Mouse (Mus musculus): Measurements from ENCODE around the gene Thoc5. TPM values are rescaled to one million over a fixed set of nuclear protein-coding genes. Genes with fewer than 3 reads are reported as not detected.

Thoc5 gene
- polyA plus RNA-seq, 1 experiment, result 57.9 TPM

DNA sequence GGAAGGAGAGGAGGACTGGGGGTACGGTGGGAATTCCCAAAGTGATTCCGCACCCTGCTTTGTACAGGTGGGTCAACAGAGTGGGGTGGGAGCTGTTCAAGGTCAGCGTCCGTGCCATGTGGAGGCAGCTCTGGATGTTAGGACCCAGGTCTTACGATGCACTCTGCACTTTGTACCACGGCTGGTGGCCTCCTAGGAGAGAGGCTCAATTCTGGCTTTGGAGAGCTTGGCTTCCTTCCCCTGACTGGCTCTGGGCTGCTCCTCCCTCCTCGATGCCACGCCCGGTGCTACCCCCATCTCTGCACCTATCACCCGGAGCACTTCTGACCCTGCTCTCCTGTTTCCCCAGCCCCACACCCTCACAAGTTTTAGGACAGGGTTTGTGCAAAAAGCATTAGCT lies 20.6 kb upstream of the Thoc5 start:
- Histone ChIP-seq H3ac (ENCODE audit: control insufficient read depth, insufficient read length) (no peak overlapping the region), H3K4me3 (peak overlapping the region; percentile 10), H3K79me2 (ENCODE audit: control insufficient read depth, insufficient read depth) (no peaks in the 10 kb centered on the region), H3K27me3 (ENCODE audit: control insufficient read depth, insufficient read depth, insufficient read length) (no peaks in the 10 kb centered on the region), H3K36me3 (ENCODE audit: control insufficient read depth, insufficient read depth) (no peaks in the 10 kb centered on the region), H3K4me2 (ENCODE audit: low read depth) (peak overlapping the region; percentile 82)
- no peak for TF ChIP-seq USF1 (IDR thresholded peaks at IDR 0.05; ENCODE audit: low read depth)
- TF ChIP-seq POLR2A (IDR thresholded peaks at IDR 0.05; ENCODE audit: insufficient read length, low read depth), result no peak

GRCm38 (mm10) chr11:4881087-4881486 lies 14.0 kb upstream of the Thoc5 start:
- Histone ChIP-seq H3K79me2 (ENCODE audit: control insufficient read depth, insufficient read depth) (no peaks in the 10 kb centered on the region), H3K4me2 (ENCODE audit: low read depth) (no peak overlapping the region), H3ac (ENCODE audit: control insufficient read depth, insufficient read length) (no peak overlapping the region), H3K4me3 (no peak overlapping the region), H3K36me3 (ENCODE audit: control insufficient read depth, insufficient read depth) (no peaks in the 10 kb centered on the region), H3K27me3 (ENCODE audit: control insufficient read depth, insufficient read depth, insufficient read length) (no peaks in the 10 kb centered on the region)
- TF ChIP-seq MAX (IDR thresholded peaks at IDR 0.05; ENCODE audit: low read depth) (no peak), MYOG (IDR thresholded peaks at IDR 0.05; ENCODE audit: control insufficient read depth in 1 of 3, insufficient read depth in 1 of 3, insufficient read length in 2 of 3, low read depth in 2 of 3) (no peak), MYOD1 (IDR thresholded peaks at IDR 0.05; ENCODE audit: control insufficient read depth in 1 of 3, insufficient read length in 2 of 3, low read depth in 2 of 3) (no peak)

DNA sequence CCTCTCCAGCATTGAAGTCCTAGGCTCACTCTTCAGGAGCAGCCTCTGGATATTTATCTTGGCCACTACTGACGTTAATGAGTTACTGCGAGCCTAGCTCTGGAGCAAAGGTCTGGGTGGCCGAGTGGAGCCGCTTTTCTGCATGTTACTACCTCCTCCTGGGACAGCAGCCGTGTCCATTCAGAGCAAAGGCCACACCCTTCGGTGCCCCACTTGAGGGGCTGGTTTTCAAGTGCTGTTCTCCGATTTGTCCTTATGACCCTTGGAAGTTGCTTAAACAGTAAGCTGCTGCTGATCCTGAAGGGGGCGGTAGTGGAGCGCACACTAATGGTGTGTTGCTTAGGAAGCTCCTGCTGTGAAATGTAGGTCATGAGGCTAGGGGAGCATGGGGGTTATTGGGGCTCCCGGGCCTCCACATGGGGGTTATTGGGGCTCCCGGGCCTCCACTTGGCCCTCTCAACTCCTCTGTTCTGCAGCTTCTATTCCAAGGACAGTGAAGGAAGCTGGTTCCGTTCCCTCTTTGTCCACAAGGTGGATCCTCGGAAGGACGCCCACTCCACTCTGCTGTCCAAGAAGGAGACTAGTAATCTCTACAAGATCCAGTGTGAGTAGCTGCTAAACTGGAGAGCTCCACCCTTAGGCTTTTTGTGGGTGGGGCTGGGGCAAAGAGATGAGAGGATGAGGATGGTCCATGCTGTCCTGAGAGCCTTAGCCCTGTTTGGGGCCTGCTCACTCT lies 12.1 kb upstream of the Thoc5 start:
- no peaks in the 10 kb centered on the region for H3K27me3 ChIP-seq (ENCODE audit: control insufficient read depth, insufficient read depth, insufficient read length)
- TF ChIP-seq MAX (IDR thresholded peaks at IDR 0.05; ENCODE audit: low read depth) (no peak), SRF (IDR thresholded peaks at IDR 0.05; ENCODE audit: control insufficient read depth, insufficient read length, low read depth) (no peak), REST (IDR thresholded peaks at IDR 0.05; ENCODE audit: insufficient read depth, insufficient read length) (no peak), E2F4 (IDR thresholded peaks at IDR 0.05; ENCODE audit: insufficient read depth) (no peak), MYOD1 (IDR thresholded peaks at IDR 0.05; ENCODE audit: control insufficient read depth in 1 of 3, insufficient read length in 2 of 3, low read depth in 2 of 3) (no peak), TCF3 (IDR thresholded peaks at IDR 0.05; ENCODE audit: insufficient read length, low read depth) (no peak), POLR2AphosphoS2 (IDR thresholded peaks at IDR 0.05; ENCODE audit: insufficient read length, low read depth) (no peak), MYOG (IDR thresholded peaks at IDR 0.05; ENCODE audit: control insufficient read depth in 1 of 3, insufficient read depth in 1 of 3, insufficient read length in 2 of 3, low read depth in 2 of 3) (no peak), USF1 (IDR thresholded peaks at IDR 0.05; ENCODE audit: low read depth) (no peak), TCF12 (IDR thresholded peaks at IDR 0.05; ENCODE audit: insufficient read depth, poor library complexity, severe bottlenecking) (no peak), POLR2A (IDR thresholded peaks at IDR 0.05; ENCODE audit: insufficient read length, low read depth) (no peak), CEBPB (IDR thresholded peaks at IDR 0.05; ENCODE audit: insufficient read depth, poor library complexity, severe bottlenecking) (no peak)
- no peak overlapping the region for H3K4me2 ChIP-seq (ENCODE audit: low read depth)
- no peak overlapping the region for H3K4me3 ChIP-seq
- H3ac ChIP-seq (ENCODE audit: control insufficient read depth, insufficient read length), result no peak overlapping the region
- H3K79me2 ChIP-seq (ENCODE audit: control insufficient read depth, insufficient read depth), result no peaks in the 10 kb centered on the region
- H3K36me3 ChIP-seq (ENCODE audit: control insufficient read depth, insufficient read depth), result no peaks in the 10 kb centered on the region

DNA sequence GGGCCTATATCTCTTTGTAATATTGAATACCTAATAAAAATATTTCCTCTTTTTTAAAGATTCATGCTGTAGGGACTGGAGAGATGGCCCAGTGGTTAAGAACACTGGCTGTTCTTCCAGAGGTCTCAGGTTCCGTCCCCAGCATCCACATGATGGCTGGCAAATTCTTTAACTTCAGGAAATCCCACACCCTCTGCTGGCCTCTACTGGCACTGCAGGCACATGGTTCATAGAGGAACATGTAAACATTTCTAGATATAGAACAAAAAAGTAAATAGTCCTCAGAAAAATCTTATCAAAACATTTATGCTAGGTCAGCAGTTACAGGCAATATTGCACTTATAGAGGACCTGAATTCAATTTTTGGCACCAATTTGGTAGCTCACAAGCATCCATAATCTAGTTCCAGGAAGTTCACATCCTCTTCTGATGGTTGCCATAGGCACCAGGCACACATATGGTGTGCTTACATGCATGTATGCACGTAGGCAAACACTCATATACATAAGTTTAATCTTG lies 9.7 kb upstream of the Thoc5 start:
- no peak overlapping the region for H3K4me2 ChIP-seq (ENCODE audit: low read depth)
- H3ac ChIP-seq (ENCODE audit: control insufficient read depth, insufficient read length), result no peak overlapping the region
- TF ChIP-seq SRF (IDR thresholded peaks at IDR 0.05; ENCODE audit: control insufficient read depth, insufficient read length, low read depth) (no peak), POLR2AphosphoS2 (IDR thresholded peaks at IDR 0.05; ENCODE audit: insufficient read length, low read depth) (no peak), USF1 (IDR thresholded peaks at IDR 0.05; ENCODE audit: low read depth) (no peak), MYOG (IDR thresholded peaks at IDR 0.05; ENCODE audit: control insufficient read depth in 1 of 3, insufficient read depth in 1 of 3, insufficient read length in 2 of 3, low read depth in 2 of 3) (no peak), TCF12 (IDR thresholded peaks at IDR 0.05; ENCODE audit: insufficient read depth, poor library complexity, severe bottlenecking) (no peak), POLR2A (IDR thresholded peaks at IDR 0.05; ENCODE audit: insufficient read length, low read depth) (no peak), MYOD1 (IDR thresholded peaks at IDR 0.05; ENCODE audit: control insufficient read depth in 1 of 3, insufficient read length in 2 of 3, low read depth in 2 of 3) (no peak), CEBPB (IDR thresholded peaks at IDR 0.05; ENCODE audit: insufficient read depth, poor library complexity, severe bottlenecking) (no peak), E2F4 (IDR thresholded peaks at IDR 0.05; ENCODE audit: insufficient read depth) (no peak), MAX (IDR thresholded peaks at IDR 0.05; ENCODE audit: low read depth) (no peak), REST (IDR thresholded peaks at IDR 0.05; ENCODE audit: insufficient read depth, insufficient read length) (no peak), TCF3 (IDR thresholded peaks at IDR 0.05; ENCODE audit: insufficient read length, low read depth) (no peak)
- no peaks in the 10 kb centered on the region for H3K36me3 ChIP-seq (ENCODE audit: control insufficient read depth, insufficient read depth)
- no peaks in the 10 kb centered on the region for H3K79me2 ChIP-seq (ENCODE audit: control insufficient read depth, insufficient read depth)
- H3K27me3 ChIP-seq (ENCODE audit: control insufficient read depth, insufficient read depth, insufficient read length), result no peaks in the 10 kb centered on the region
- no peak overlapping the region for H3K4me3 ChIP-seq

DNA sequence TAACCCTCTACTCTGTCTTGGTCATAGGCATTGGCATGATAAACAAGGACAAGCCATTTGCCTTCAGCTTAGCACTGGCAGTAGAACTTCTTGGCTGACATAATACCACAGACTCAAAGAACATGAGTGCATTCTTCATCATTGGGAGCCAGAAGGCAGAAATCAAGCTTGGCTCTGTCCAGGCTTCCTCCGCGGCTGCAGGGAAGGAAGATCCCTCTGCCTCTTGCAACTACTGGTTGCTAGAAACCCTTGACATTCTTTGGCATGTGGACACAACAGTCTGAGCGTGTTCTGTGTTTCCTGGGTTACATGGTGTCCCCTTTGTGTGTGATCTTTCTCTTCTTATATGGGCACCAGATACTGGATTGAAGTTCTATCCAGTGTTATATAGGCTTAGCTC lies 8.1 kb upstream of the Thoc5 start:
- H3K4me3 ChIP-seq, result no peak overlapping the region
- TF ChIP-seq SRF (IDR thresholded peaks at IDR 0.05; ENCODE audit: control insufficient read depth, insufficient read length, low read depth) (no peak), MAX (IDR thresholded peaks at IDR 0.05; ENCODE audit: low read depth) (no peak), CEBPB (IDR thresholded peaks at IDR 0.05; ENCODE audit: insufficient read depth, poor library complexity, severe bottlenecking) (no peak), MYOD1 (IDR thresholded peaks at IDR 0.05; ENCODE audit: control insufficient read depth in 1 of 3, insufficient read length in 2 of 3, low read depth in 2 of 3) (no peak)
- no peak overlapping the region for H3K4me2 ChIP-seq (ENCODE audit: low read depth)
- H3K36me3 ChIP-seq (ENCODE audit: control insufficient read depth, insufficient read depth), result no peaks in the 10 kb centered on the region
- H3K79me2 ChIP-seq (ENCODE audit: control insufficient read depth, insufficient read depth), result no peaks in the 10 kb centered on the region
- no peak overlapping the region for H3ac ChIP-seq (ENCODE audit: control insufficient read depth, insufficient read length)
- no peaks in the 10 kb centered on the region for H3K27me3 ChIP-seq (ENCODE audit: control insufficient read depth, insufficient read depth, insufficient read length)

All from myocyte (in vitro differentiated cells).